Mouse (Mus musculus): ENCODE measurements at regions not wholly inside any gene's neighbourhood (a gene's known extent, or its start where the extent isn't known, plus 50 kb on each side); places are given as distances from the start of the nearest gene placed in this dataset.
A peak's percentile ranks its signal among the peaks of the same experiment; 100 is the strongest.

GRCm38 (mm10) chr15:96756456-96756855 is 56.9 kb upstream of the Slc38a2 start:
- 63% methylated on average over 7 of the region's 7 CpGs for WGBS
- no peak for DNase-seq (ENCODE audit: low spot score)

GRCm38 (mm10) chr15:96755951-96756350 is 56.4 kb upstream of the Slc38a2 start:
- no peak for DNase-seq (ENCODE audit: low spot score)

More at GRCm38 (mm10) chr15:96756456-96756855, 56.9 kb upstream of the Slc38a2 start:
- TF ChIP-seq CTCF (IDR thresholded peaks at IDR 0.05; ENCODE audit: low read depth): no peak
- H3K9me3 ChIP-seq (replicated peaks; ENCODE audit: low read length): no peaks in the 10 kb centered on the region
- no peak overlapping the region for H3K9ac ChIP-seq (ENCODE audit: low read depth, low read length)
- no peak overlapping the region for H3K27ac ChIP-seq
- H3K27me3 ChIP-seq (ENCODE audit: insufficient read depth, low read length): no peaks in the 10 kb centered on the region
- no peaks in the 10 kb centered on the region for H3K36me3 ChIP-seq (ENCODE audit: insufficient read depth, low read length)
- no peak overlapping the region for H3K4me2 ChIP-seq (ENCODE audit: low read length)
- ATAC-seq (replicated peaks; ENCODE audit: low FRiP score, low read depth): no peak
- H3K4me3 ChIP-seq (replicated peaks; ENCODE audit: low read depth, low read length): no peak overlapping the region
- H3K4me1 ChIP-seq (replicated peaks; ENCODE audit: insufficient read depth, low read length): peaks cover 10% of the 10 kb centered on the region

GRCm38 (mm10) chr15:96755322-96755942 is 55.9 kb upstream of the Slc38a2 start:
- ATAC-seq (replicated peaks; ENCODE audit: low FRiP score, low read depth) (no peak), DNase-seq (ENCODE audit: low spot score) (no peak)
- H3K4me3 ChIP-seq (replicated peaks; ENCODE audit: low read depth, low read length): no peak overlapping the region
- TF ChIP-seq CTCF (IDR thresholded peaks at IDR 0.05; ENCODE audit: low read depth): no peak
- no peaks in the 10 kb centered on the region for H3K9me3 ChIP-seq (replicated peaks; ENCODE audit: low read length)
- H3K27me3 ChIP-seq (ENCODE audit: insufficient read depth, low read length): no peaks in the 10 kb centered on the region
- no peak overlapping the region for H3K9ac ChIP-seq (ENCODE audit: low read depth, low read length)
- H3K36me3 ChIP-seq (ENCODE audit: insufficient read depth, low read length): no peaks in the 10 kb centered on the region
- 90% methylated on average over 13 of the region's 13 CpGs for WGBS
- peak overlapping the region; percentile 8; the same call in 1 of the 2 replicates for H3K27ac ChIP-seq
- peaks cover 10% of the 10 kb centered on the region for H3K4me1 ChIP-seq (replicated peaks; ENCODE audit: insufficient read depth, low read length)
- no peak overlapping the region for H3K4me2 ChIP-seq (ENCODE audit: low read length)

More at GRCm38 (mm10) chr15:96755951-96756350, 56.4 kb upstream of the Slc38a2 start:
- no peak for TF ChIP-seq CTCF (IDR thresholded peaks at IDR 0.05; ENCODE audit: low read depth)
- peaks cover 10% of the 10 kb centered on the region for H3K4me1 ChIP-seq (replicated peaks; ENCODE audit: insufficient read depth, low read length)
- no peak overlapping the region for H3K4me3 ChIP-seq (replicated peaks; ENCODE audit: low read depth, low read length)
- H3K9me3 ChIP-seq (replicated peaks; ENCODE audit: low read length): no peaks in the 10 kb centered on the region
- no peaks in the 10 kb centered on the region for H3K27me3 ChIP-seq (ENCODE audit: insufficient read depth, low read length)
- no peak overlapping the region for H3K4me2 ChIP-seq (ENCODE audit: low read length)
- H3K36me3 ChIP-seq (ENCODE audit: insufficient read depth, low read length): no peaks in the 10 kb centered on the region
- no peak; the same call in 1 of the 2 replicates for ATAC-seq (replicated peaks; ENCODE audit: low FRiP score, low read depth)
- H3K27ac ChIP-seq: peak overlapping the region; percentile 8; the same call in 1 of the 2 replicates
- no peak overlapping the region for H3K9ac ChIP-seq (ENCODE audit: low read depth, low read length)
- WGBS: 51% methylated on average over 6 of the region's 6 CpGs

GRCm38 (mm10) chr15:96754079-96754478 is 54.5 kb upstream of the Slc38a2 start:
- no peak overlapping the region for H3K27ac ChIP-seq
- TF ChIP-seq CTCF (IDR thresholded peaks at IDR 0.05; ENCODE audit: low read depth): no peak
- 97% methylated on average over 5 of the region's 5 CpGs for WGBS

GRCm38 (mm10) chr15:96752719-96753118 is 53.2 kb upstream of the Slc38a2 start:
- no peak for TF ChIP-seq CTCF (IDR thresholded peaks at IDR 0.05; ENCODE audit: low read depth)
- Histone ChIP-seq H3K4me2 (ENCODE audit: low read length) (no peak overlapping the region), H3K9me3 (replicated peaks; ENCODE audit: low read length) (0 out of 2 replicates have a peak, but pooled peaks cover 3% of the 10 kb centered on the region), H3K4me1 (replicated peaks; ENCODE audit: insufficient read depth, low read length) (peaks cover 5% of the 10 kb centered on the region; the same call in 1 of the 2 replicates), H3K27ac (no peak overlapping the region), H3K36me3 (ENCODE audit: insufficient read depth, low read length) (no peaks in the 10 kb centered on the region), H3K27me3 (ENCODE audit: insufficient read depth, low read length) (no peaks in the 10 kb centered on the region), H3K4me3 (replicated peaks; ENCODE audit: low read depth, low read length) (no peak overlapping the region), H3K9ac (ENCODE audit: low read depth, low read length) (no peak overlapping the region)
- DNase-seq (ENCODE audit: low spot score) (no peak), ATAC-seq (replicated peaks; ENCODE audit: low FRiP score, low read depth) (no peak)
- WGBS: 95% methylated on average over 8 of the region's 8 CpGs

More at GRCm38 (mm10) chr15:96754079-96754478, 54.5 kb upstream of the Slc38a2 start:
- no peak overlapping the region for H3K4me2 ChIP-seq (ENCODE audit: low read length)
- no peaks in the 10 kb centered on the region for H3K36me3 ChIP-seq (ENCODE audit: insufficient read depth, low read length)
- DNase-seq (ENCODE audit: low spot score) (no peak), ATAC-seq (replicated peaks; ENCODE audit: low FRiP score, low read depth) (no peak)
- H3K9ac ChIP-seq (ENCODE audit: low read depth, low read length): no peak overlapping the region
- no peaks in the 10 kb centered on the region for H3K9me3 ChIP-seq (replicated peaks; ENCODE audit: low read length)
- no peaks in the 10 kb centered on the region for H3K27me3 ChIP-seq (ENCODE audit: insufficient read depth, low read length)
- no peak overlapping the region for H3K4me3 ChIP-seq (replicated peaks; ENCODE audit: low read depth, low read length)
- peaks cover 10% of the 10 kb centered on the region for H3K4me1 ChIP-seq (replicated peaks; ENCODE audit: insufficient read depth, low read length)

- H3K4me3 ChIP-seq (replicated peaks; ENCODE audit: low read depth, low read length): no peak overlapping the region
- no peak overlapping the region for H3K9ac ChIP-seq (ENCODE audit: low read depth, low read length)
- H3K27ac ChIP-seq: no peak overlapping the region
- TF ChIP-seq CTCF (IDR thresholded peaks at IDR 0.05; ENCODE audit: low read depth): no peak
- DNase-seq (ENCODE audit: low spot score): no peak
- H3K36me3 ChIP-seq (ENCODE audit: insufficient read depth, low read length): no peaks in the 10 kb centered on the region
- ATAC-seq (replicated peaks; ENCODE audit: low FRiP score, low read depth): no peak
- peaks cover 5% of the 10 kb centered on the region; the same call in 1 of the 2 replicates for H3K4me1 ChIP-seq (replicated peaks; ENCODE audit: insufficient read depth, low read length)
- H3K4me2 ChIP-seq (ENCODE audit: low read length): no peak overlapping the region
- 0 out of 2 replicates have a peak, but pooled peaks cover 3% of the 10 kb centered on the region for H3K9me3 ChIP-seq (replicated peaks; ENCODE audit: low read length)
- WGBS: 84% methylated on average over 3 of the region's 3 CpGs
- H3K27me3 ChIP-seq (ENCODE audit: insufficient read depth, low read length): no peaks in the 10 kb centered on the region
These were observed 52.5 kb upstream of the Slc38a2 start for GRCm38 (mm10) chr15:96752062-96752358.
